ENCODE assay signal across 25 mouse cellular contexts in genomic region chr14:27273169-27273568, GRCm38 (mm10).
"Had no signal": no experiment of that assay in that cellular context is flagged by ENCODE, and none has a peak within 500 bp of the region (broad histone marks: within the 10 kb centered on the region; RNA-seq: fewer than 3 reads in every experiment).

No protein-coding gene starts in this region.

- H3K9me3 ChIP-seq: heart, embryonic 13.5 days; heart, embryonic 15.5 days; hindbrain, embryonic 13.5 days; hindbrain, embryonic 15.5 days; kidney, embryonic 15.5 days; limb, embryonic 13.5 days; limb, embryonic 15.5 days; liver, embryonic 12.5 days had no signal

- H3K27me3 ChIP-seq: heart, embryonic 13.5 days; heart, embryonic 15.5 days; hindbrain, embryonic 13.5 days; hindbrain, embryonic 15.5 days; kidney, embryonic 15.5 days; limb, embryonic 13.5 days; limb, embryonic 15.5 days; liver, embryonic 12.5 days had no signal

- H3K36me3 ChIP-seq: heart, embryonic 13.5 days; heart, embryonic 15.5 days; hindbrain, embryonic 13.5 days; hindbrain, embryonic 15.5 days; kidney, embryonic 15.5 days; limb, embryonic 13.5 days; limb, embryonic 15.5 days; liver, embryonic 12.5 days had no signal

- H3K27ac ChIP-seq: heart, embryonic 13.5 days; heart, embryonic 15.5 days; hindbrain, embryonic 15.5 days; hindbrain, postnatal 0 days; kidney, embryonic 15.5 days; kidney, postnatal 0 days; limb, embryonic 13.5 days; limb, embryonic 15.5 days; liver, embryonic 12.5 days; liver, embryonic 14.5 days had no signal

- ATAC-seq: hindbrain, postnatal 0 days; liver, embryonic 12.5 days had no signal

- DNase-seq: gastrocnemius, postnatal 14 days; gastrocnemius, postnatal 36 days; heart, adult 18-20 months; heart, postnatal 14 days; heart, postnatal 36 days; kidney, adult 11 months; kidney, adult 2 months; kidney, adult 9 months; kidney, postnatal 14 days; kidney, postnatal 36 days; layer of hippocampus, adult 9-11 months; layer of hippocampus, postnatal 36 days; left cerebral cortex, postnatal 4 days had no signal

- H3K9ac ChIP-seq: heart, embryonic 13.5 days; heart, embryonic 15.5 days; hindbrain, embryonic 13.5 days; hindbrain, embryonic 15.5 days; kidney, embryonic 15.5 days; limb, embryonic 13.5 days; limb, embryonic 15.5 days; liver, embryonic 12.5 days; liver, embryonic 14.5 days had no signal

- H3K4me3 ChIP-seq: heart, embryonic 13.5 days; heart, embryonic 15.5 days; hindbrain, embryonic 13.5 days; hindbrain, embryonic 15.5 days; kidney, embryonic 15.5 days; limb, embryonic 13.5 days; limb, embryonic 15.5 days; liver, embryonic 12.5 days had no signal

- H3K4me2 ChIP-seq: heart, embryonic 11.5 days; heart, embryonic 13.5 days; heart, embryonic 15.5 days; hindbrain, embryonic 13.5 days; hindbrain, embryonic 15.5 days; kidney, embryonic 15.5 days; limb, embryonic 13.5 days; limb, embryonic 15.5 days; liver, embryonic 12.5 days had no signal

- H3K4me1 ChIP-seq: limb, embryonic 15.5 days; liver, embryonic 12.5 days had no signal
